Mouse (Mus musculus) heart, embryonic 11.5 days (tissue): ENCODE data around the gene Erc2. TPM values are rescaled to one million over a fixed set of nuclear protein-coding genes. Genes with fewer than 3 reads are reported as not detected.

Source experiments
- ATAC-seq: fragments of 200-750 bp; cut with Nextera tagmentation; replicated peaks from 2 replicates; pipeline ENCODE4 v1.8.0; 2017; ENCODE audit warnings: moderate library complexity; ENCODE audit not compliant: insufficient number of reproducible peaks, low FRiP score, low TSS enrichment
- H3K27ac ChIP-seq: fragments of 300-500 bp; sonication (generic); 2 replicates; pipeline ENCODE4 v1.5.1; 2014; ENCODE audit warnings: mild to moderate bottlenecking, low read depth, low read length
- H3K27me3 ChIP-seq: fragments of 300-500 bp; sonication (generic); 2 replicates; pipeline ENCODE4 v1.6.1; 2014; ENCODE audit warnings: mild to moderate bottlenecking, low read length, mixed read lengths; ENCODE audit not compliant: control insufficient read depth, insufficient read depth
- H3K36me3 ChIP-seq: fragments of 300-500 bp; sonication (generic); 2 replicates; pipeline ENCODE4 v1.6.1; 2014; ENCODE audit warnings: mild to moderate bottlenecking, low read length, moderate library complexity, mixed read lengths; ENCODE audit not compliant: control insufficient read depth, insufficient read depth
- H3K4me1 ChIP-seq: fragments of 300-500 bp; sonication (generic); 2 replicates; pipeline ENCODE4 v1.6.1; 2014; ENCODE audit warnings: low read length; ENCODE audit not compliant: control insufficient read depth, insufficient read depth
- H3K4me2 ChIP-seq: fragments of 300-500 bp; sonication (generic); 2 replicates; pipeline ENCODE4 v1.6.1; 2014; ENCODE audit warnings: mild to moderate bottlenecking, moderate library complexity
- H3K4me3 ChIP-seq: fragments of 300-500 bp; sonication (generic); 2 replicates; pipeline ENCODE4 v1.5.1; 2014; ENCODE audit warnings: low read depth, low read length
- H3K9ac ChIP-seq: fragments of 300-500 bp; sonication (generic); 2 replicates; pipeline ENCODE4 v1.6.1; 2014; ENCODE audit warnings: mild to moderate bottlenecking, low read depth, low read length, moderate library complexity
- H3K9me3 ChIP-seq: fragments of 300-500 bp; sonication (generic); replicated peaks from 2 replicates; pipeline ENCODE4 v1.6.1; 2016; ENCODE audit warnings: low read length; ENCODE audit not compliant: control insufficient read depth
- WGBS: fragments of 180-500 bp; shearing (Covaris S2); extraction: QIAGEN DNeasy Blood & Tissue Kit; methylation state at CpG from one replicate; pipeline ENCODE4 v1.1.7; 2014; ENCODE audit not compliant: insufficient replicate concordance; 5-methylcytosine and 5-hydroxymethylcytosine counted together
- polyA plus RNA-seq: library from polyadenylated mRNA; unstranded; fragments of >200 nt; fragmentation: Nextera tagmentation; extraction: Ambion mirVana; gene quantifications from 2 replicates; pipeline ENCODE4 v1.2.1, GENCODE M21; 2014

Erc2 gene
- polyA plus RNA-seq, 1 experiment from 2014 or later, result 6.2 TPM

- Histone ChIP-seq H3K4me3 (no peak overlapping the region), H3K27me3 (no peaks in the 10 kb centered on the region), H3K36me3 (no peaks in the 10 kb centered on the region), H3K27ac (no peak overlapping the region), H3K4me2 (peak overlapping the region; percentile 20; the same call in 1 of the 2 replicates), H3K4me1 (no peaks in the 10 kb centered on the region), H3K9me3 (no peaks in the 10 kb centered on the region), H3K9ac (no peak overlapping the region)
- no peak for ATAC-seq
- 23% methylated on average over 6 of the region's 6 CpGs for whole genome bisulfite sequencing
Observed at GRCm38 (mm10) chr14:27800766-27801165, 178.5 kb downstream of the Erc2 start.

GRCm38 (mm10) chr14:27803961-27804360 lies 181.7 kb downstream of the Erc2 start:
- H3K9ac ChIP-seq, result no peak overlapping the region
- H3K9me3 ChIP-seq, result no peaks in the 10 kb centered on the region
- H3K4me2 ChIP-seq, result no peak overlapping the region
- H3K36me3 ChIP-seq, result no peaks in the 10 kb centered on the region
- ATAC-seq, result no peak
- no peak overlapping the region for H3K4me3 ChIP-seq
- no peaks in the 10 kb centered on the region for H3K27me3 ChIP-seq
- H3K4me1 ChIP-seq, result no peaks in the 10 kb centered on the region
- 82% methylated on average over 3 of the region's 3 CpGs for WGBS
- H3K27ac ChIP-seq, result no peak overlapping the region

GRCm38 (mm10) chr14:27805064-27805463 lies 182.8 kb downstream of the Erc2 start:
- Histone ChIP-seq H3K4me3 (no peak overlapping the region), H3K9me3 (no peaks in the 10 kb centered on the region), H3K36me3 (no peaks in the 10 kb centered on the region), H3K4me2 (no peak overlapping the region), H3K9ac (no peak overlapping the region), H3K27me3 (no peaks in the 10 kb centered on the region), H3K4me1 (no peaks in the 10 kb centered on the region), H3K27ac (no peak overlapping the region)
- 76% methylated on average over 13 of the region's 13 CpGs for WGBS
- ATAC-seq, result no peak

- Histone ChIP-seq H3K9me3 (no peaks in the 10 kb centered on the region), H3K4me2 (peak overlapping the region; percentile 28), H3K4me3 (no peak overlapping the region), H3K9ac (no peak overlapping the region), H3K4me1 (peaks cover 3% of the 10 kb centered on the region; the same call in 1 of the 2 replicates), H3K36me3 (no peaks in the 10 kb centered on the region), H3K27me3 (no peaks in the 10 kb centered on the region), H3K27ac (no peak overlapping the region)
- ATAC-seq, result no peak
- WGBS, result 3% methylated on average over 9 of the region's 9 CpGs
Observed at GRCm38 (mm10) chr14:27808080-27808479, 185.9 kb downstream of the Erc2 start.

- H3K4me2 ChIP-seq, result peak overlapping the region; percentile 28
- no peak overlapping the region for H3K4me3 ChIP-seq
- no peaks in the 10 kb centered on the region for H3K9me3 ChIP-seq
- H3K4me1 ChIP-seq, result peaks cover 3% of the 10 kb centered on the region; the same call in 1 of the 2 replicates
- no peaks in the 10 kb centered on the region for H3K36me3 ChIP-seq
- no peak for ATAC-seq
- H3K9ac ChIP-seq, result no peak overlapping the region
- 48% methylated on average over 10 of the region's 10 CpGs for WGBS
- no peak overlapping the region for H3K27ac ChIP-seq
- no peaks in the 10 kb centered on the region for H3K27me3 ChIP-seq
Observed at GRCm38 (mm10) chr14:27808523-27809114, 186.4 kb downstream of the Erc2 start.

- Histone ChIP-seq H3K27ac (no peak overlapping the region), H3K9ac (no peak overlapping the region), H3K36me3 (no peaks in the 10 kb centered on the region), H3K4me3 (no peak overlapping the region), H3K9me3 (no peaks in the 10 kb centered on the region), H3K4me2 (no peak overlapping the region), H3K27me3 (no peaks in the 10 kb centered on the region), H3K4me1 (peaks cover 3% of the 10 kb centered on the region; the same call in 1 of the 2 replicates)
- no peak for ATAC-seq
- WGBS, result 19% methylated on average over 7 of the region's 7 CpGs
Observed at GRCm38 (mm10) chr14:27810790-27811189, 188.6 kb downstream of the Erc2 start.

GRCm38 (mm10) chr14:27811649-27812048 lies 189.4 kb downstream of the Erc2 start:
- no peak for ATAC-seq
- 84% methylated on average over 3 of the region's 3 CpGs for WGBS
- Histone ChIP-seq H3K9ac (no peak overlapping the region), H3K4me3 (no peak overlapping the region), H3K9me3 (no peaks in the 10 kb centered on the region), H3K27me3 (no peaks in the 10 kb centered on the region), H3K27ac (no peak overlapping the region), H3K4me2 (no peak overlapping the region), H3K4me1 (peaks cover 3% of the 10 kb centered on the region; the same call in 1 of the 2 replicates), H3K36me3 (no peaks in the 10 kb centered on the region)

GRCm38 (mm10) chr14:27815739-27816138 lies 193.5 kb downstream of the Erc2 start:
- WGBS, result 77% methylated on average over 6 of the region's 6 CpGs
- no peaks in the 10 kb centered on the region for H3K9me3 ChIP-seq
- no peak overlapping the region for H3K4me3 ChIP-seq
- no peak overlapping the region for H3K4me2 ChIP-seq
- H3K4me1 ChIP-seq, result peaks cover 3% of the 10 kb centered on the region; the same call in 1 of the 2 replicates
- no peak overlapping the region for H3K9ac ChIP-seq
- no peak for ATAC-seq
- H3K27ac ChIP-seq, result no peak overlapping the region
- no peaks in the 10 kb centered on the region for H3K36me3 ChIP-seq
- H3K27me3 ChIP-seq, result no peaks in the 10 kb centered on the region

- H3K9ac ChIP-seq, result no peak overlapping the region
- no peak overlapping the region for H3K4me2 ChIP-seq
- H3K27me3 ChIP-seq, result no peaks in the 10 kb centered on the region
- no peaks in the 10 kb centered on the region for H3K9me3 ChIP-seq
- H3K27ac ChIP-seq, result no peak overlapping the region
- no peaks in the 10 kb centered on the region for H3K4me1 ChIP-seq
- 89% methylated on average over 5 of the region's 5 CpGs for WGBS
- no peak overlapping the region for H3K4me3 ChIP-seq
- no peak for ATAC-seq
- no peaks in the 10 kb centered on the region for H3K36me3 ChIP-seq
Observed at GRCm38 (mm10) chr14:27818986-27819385, 196.8 kb downstream of the Erc2 start.
